Mouse (Mus musculus) embryonic stem cell, embryonic (primary cell): Measurements from ENCODE around the gene Phkg2.

Source experiments
- CTCF ChIA-PET, 4 experiments: fragments of 300-600 bp in 2 of 4; fragments of 350-600 bp in 2 of 4; sonication (Branson Sonifier 250); formaldehyde crosslinking; loops; one replicate each; lab custom pipeline; 2022; ENCODE audit warnings: inconsistent platforms in 2 of 4; lab: Charles Lee
- POLR2A ChIA-PET, 4 experiments: fragments of 300-600 bp in 2 of 4; fragments of 350-600 bp in 2 of 4; sonication (Branson Sonifier 250); formaldehyde crosslinking; loops; one replicate each; lab custom pipeline; 2022; ENCODE audit warnings: antibody characterized with exemption in 4 of 4, inconsistent platforms in 1 of 4; lab: Charles Lee

Gene Phkg2

GRCm38 (mm10) chr7:127588901-127589300 lies 15.8 kb downstream of the Phkg2 start:
- POLR2A ChIA-PET = interaction anchor here (0.6 to 6.8 kb wide), 63 partner anchors 8 to 784 kb away, joined by 3 to 52 read pairs (median 5); partner anchors contain the start of genes Phkg2 (in 2 of the 4), Bcl7c (in 1 of the 4), Dctpp1 (in 1 of the 4) and Fbrs (in 1 of the 4)
- CTCF ChIA-PET = interaction anchor here in 3 of 4 experiments (0.5 to 1.0 kb wide), 3 partner anchors 14 to 120 kb away, joined by 3 to 4 read pairs (median 4); partner anchors contain the start of gene Bcl7c (in 1 of the 3)

DNA sequence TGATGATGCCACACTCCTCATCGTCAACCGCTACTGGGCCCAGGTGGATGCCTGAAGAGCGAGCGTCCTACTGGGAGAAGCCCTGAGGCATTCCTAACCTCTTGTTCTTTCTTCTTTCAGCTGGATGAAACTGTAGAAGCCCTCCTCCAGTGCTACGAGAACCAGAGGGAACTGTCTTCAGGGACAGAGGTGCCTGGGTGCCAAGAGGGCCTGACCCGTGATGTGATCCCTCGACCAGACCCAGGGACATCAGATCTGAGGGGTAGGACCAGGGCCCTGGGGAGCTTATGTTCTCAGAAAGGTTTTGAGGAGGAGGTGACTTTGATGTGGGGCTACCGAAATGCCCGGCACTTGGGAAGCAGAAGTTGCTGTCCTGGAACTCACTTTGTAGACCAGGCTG lies 16.5 kb downstream of the Phkg2 start:
- CTCF ChIA-PET = no interaction called here
- POLR2A ChIA-PET = interaction anchor here in 3 of 4 experiments (0.7 to 6.8 kb wide), 14 partner anchors 9 to 407 kb away, joined by 3 to 52 read pairs (median 6); partner anchors contain the start of genes Phkg2 (in 2 of the 3) and Fbrs (in 1 of the 3)

DNA sequence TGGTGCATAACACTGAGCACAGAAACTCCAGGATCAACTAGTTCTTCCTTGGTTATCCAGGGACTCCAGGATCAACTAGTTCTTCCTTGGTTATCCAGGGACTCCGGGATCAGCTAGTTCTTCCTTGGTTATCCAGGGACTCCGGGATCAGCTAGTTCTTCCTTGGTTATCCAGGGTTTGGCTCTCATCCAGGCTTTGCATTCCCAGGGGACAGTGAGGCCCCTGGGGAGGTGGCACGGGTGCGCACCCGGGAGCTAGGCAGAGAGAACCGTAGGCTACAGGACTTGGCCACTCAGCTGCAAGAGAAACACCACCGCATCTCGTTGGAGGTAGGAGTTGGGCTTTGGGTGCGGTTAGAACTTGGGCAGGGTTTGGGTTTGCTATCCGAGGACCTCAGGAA lies 18.0 kb downstream of the Phkg2 start:
- ChIA-PET CTCF (interaction anchor here in 2 of 4 experiments (0.6 to 0.7 kb wide), 3 partner anchors 8 to 183 kb away, joined by 3 to 4 read pairs (median 3); no protein-coding TSS in a partner anchor), POLR2A (interaction anchor here in 3 of 4 experiments (0.6 to 6.8 kb wide), 26 partner anchors 8 to 331 kb away, joined by 3 to 52 read pairs (median 4); partner anchors contain the start of genes Phkg2 (in 2 of the 3), Bcl7c (in 1 of the 3), Dctpp1 (in 1 of the 3) and Srcap (in 1 of the 3))

- ChIA-PET POLR2A (interaction anchor here in 3 of 4 experiments (0.7 to 6.8 kb wide), 16 partner anchors 8 to 651 kb away, joined by 3 to 52 read pairs (median 4); partner anchors contain the start of genes Bcl7c (in 1 of the 3), Ctf1 (in 1 of the 3), Phkg2 (in 1 of the 3) and Srcap (in 1 of the 3)), CTCF (interaction anchor here in 1 of 4 experiments (0.9 to 1.0 kb wide), 2 partner anchors 9 to 59 kb away, joined by 3 read pairs; no protein-coding TSS in a partner anchor)
Observed at GRCm38 (mm10) chr7:127592575-127592974, 19.4 kb downstream of the Phkg2 start.

DNA sequence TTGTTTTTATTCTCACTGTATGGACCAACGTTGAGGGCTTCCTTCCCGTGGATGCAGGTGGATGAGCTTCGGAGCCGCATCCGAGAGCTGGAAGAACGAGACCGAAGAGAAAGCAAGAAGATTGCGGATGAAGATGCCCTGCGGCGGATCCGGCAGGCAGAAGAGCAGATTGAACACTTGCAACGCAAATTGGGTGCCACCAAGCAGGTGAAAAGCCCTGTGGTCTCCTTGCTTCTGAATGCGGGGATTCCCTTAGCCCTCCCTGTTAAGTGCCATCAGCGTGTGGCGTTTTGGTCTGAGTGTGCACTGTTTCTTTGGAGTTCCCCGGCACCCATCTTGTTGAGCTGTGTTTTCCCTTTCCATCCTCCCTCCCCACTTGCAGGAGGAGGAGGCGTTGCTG lies 23.6 kb downstream of the Phkg2 start:
- ChIA-PET CTCF (interaction anchor here in 2 of 4 experiments (0.6 to 1.7 kb wide), 7 partner anchors 9 to 390 kb away, joined by 3 to 5 read pairs (median 3); partner anchors contain the start of genes Ccdc189 (in 1 of the 2) and Rnf40 (in 1 of the 2)), POLR2A (interaction anchor here (0.5 to 4.9 kb wide), 16 partner anchors 7 to 413 kb away, joined by 3 to 31 read pairs (median 4); partner anchors contain the start of genes Ccdc189 (in 3 of the 4), Rnf40 (in 3 of the 4), Phkg2 (in 1 of the 4) and Zfp629 (in 1 of the 4))

DNA sequence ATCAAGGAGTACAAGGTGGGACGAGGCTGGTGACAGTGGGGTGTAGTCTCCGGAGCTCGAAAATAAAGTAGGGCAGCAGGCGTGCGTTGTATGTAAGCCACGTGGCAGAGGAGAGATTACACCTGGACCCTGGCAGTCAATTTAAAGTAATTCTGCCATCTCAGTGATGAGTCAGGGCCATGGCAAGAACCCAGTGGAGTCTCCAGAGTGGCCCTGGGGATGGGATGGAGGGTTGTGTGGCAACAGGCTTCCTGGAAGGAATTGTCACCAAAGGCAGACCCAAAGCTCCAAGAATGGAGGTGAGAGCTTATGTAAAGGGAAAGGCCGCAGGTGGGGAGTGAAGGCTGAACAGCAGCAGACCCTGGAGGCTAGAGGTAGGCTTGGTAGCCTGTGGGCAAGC lies 27.5 kb downstream of the Phkg2 start:
- CTCF ChIA-PET = no interaction called here
- POLR2A ChIA-PET = interaction anchor here in 3 of 4 experiments (0.6 to 4.8 kb wide), 12 partner anchors 8 to 221 kb away, joined by 3 to 31 read pairs (median 8); partner anchors contain the start of genes Ccdc189 (in 2 of the 3) and Rnf40 (in 2 of the 3)

- ChIA-PET POLR2A (interaction anchor here (0.6 to 4.4 kb wide), 10 partner anchors 9 to 88 kb away, joined by 3 to 52 read pairs (median 4); partner anchors contain the start of genes Ccdc189 (in 2 of the 4) and Rnf40 (in 2 of the 4)), CTCF (interaction anchor here in 1 of 4 experiments (0.9 kb wide), 1 partner anchor 9 kb away, joined by 3 read pairs; no protein-coding TSS in a partner anchor)
Observed at GRCm38 (mm10) chr7:127601735-127602134, 28.6 kb downstream of the Phkg2 start.

- POLR2A ChIA-PET = interaction anchor here in 3 of 4 experiments (0.6 to 4.4 kb wide), 13 partner anchors 8 to 154 kb away, joined by 3 to 52 read pairs (median 6); partner anchors contain the start of genes Ccdc189 (in 2 of the 3), Rnf40 (in 2 of the 3), Tmem265 (in 1 of the 3) and Zfp629 (in 1 of the 3)
- CTCF ChIA-PET = interaction anchor here in 3 of 4 experiments (0.6 to 0.8 kb wide), 4 partner anchors 25 to 346 kb away, joined by 3 to 7 read pairs (median 4); no protein-coding TSS in a partner anchor
Observed at GRCm38 (mm10) chr7:127602903-127603302, 29.8 kb downstream of the Phkg2 start.

GRCm38 (mm10) chr7:127604256-127604655 lies 31.1 kb downstream of the Phkg2 start:
- ChIA-PET POLR2A (interaction anchor here (0.5 to 4.4 kb wide), 32 partner anchors 8 to 364 kb away, joined by 3 to 52 read pairs (median 4); partner anchors contain the start of genes Zfp629 (in 3 of the 4), Ccdc189 (in 2 of the 4), Rnf40 (in 2 of the 4) and E430018J23Rik (in 1 of the 4)), CTCF (interaction anchor here in 1 of 4 experiments (0.6 to 1.6 kb wide), 3 partner anchors 27 to 116 kb away, joined by 3 to 7 read pairs (median 4); no protein-coding TSS in a partner anchor)

DNA sequence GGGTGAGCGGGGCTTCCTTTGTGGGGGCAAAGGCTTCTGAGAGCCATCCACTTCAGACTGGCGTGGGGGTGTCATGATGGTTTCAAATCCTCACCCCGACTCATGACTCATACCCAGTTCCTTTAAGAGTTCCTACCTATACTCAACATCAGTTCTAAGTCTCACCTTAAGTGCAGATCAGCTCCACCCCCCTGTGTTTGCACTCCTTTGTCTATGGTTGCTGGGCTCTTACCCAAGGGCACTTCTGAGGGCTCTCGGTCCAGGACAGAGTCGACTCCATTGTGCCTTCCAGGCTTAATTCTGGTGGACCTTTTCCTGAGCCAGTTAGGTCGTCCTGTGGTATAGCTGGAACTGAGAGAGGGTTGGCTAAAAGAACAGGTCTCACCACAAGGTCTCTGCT lies 34.0 kb downstream of the Phkg2 start:
- CTCF ChIA-PET = interaction anchor here in 1 of 4 experiments (1.2 kb wide), 1 partner anchor 70 kb away, joined by 3 read pairs; no protein-coding TSS in a partner anchor
- POLR2A ChIA-PET = interaction anchor here in 1 of 4 experiments (0.9 to 1.2 kb wide), 4 partner anchors 19 to 359 kb away, joined by 3 to 4 read pairs (median 3); partner anchors contain the start of genes Ccdc189 and Rnf40

DNA sequence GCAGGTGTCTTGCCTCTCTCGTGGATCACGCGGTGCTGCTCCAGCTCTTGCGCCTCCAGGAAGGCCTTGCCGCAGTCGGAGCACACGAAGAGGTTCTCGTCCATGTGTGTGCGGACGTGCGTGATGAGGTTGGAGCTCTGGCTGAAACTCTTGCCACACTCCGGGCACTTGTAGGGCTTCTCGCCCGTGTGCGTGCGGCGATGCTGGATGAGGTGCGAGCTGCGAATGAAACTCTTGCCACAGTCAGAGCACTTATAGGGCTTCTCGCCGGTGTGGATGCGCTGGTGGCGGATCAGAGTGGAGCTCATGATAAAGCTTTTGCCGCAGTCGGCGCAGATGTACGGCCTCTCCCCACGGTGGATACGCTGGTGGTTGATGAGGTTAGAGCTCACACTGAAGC lies 37.9 kb downstream of the Phkg2 start:
- ChIA-PET CTCF (interaction anchor here in 3 of 4 experiments (0.8 to 1.9 kb wide), 7 partner anchors 14 to 246 kb away, joined by 3 to 8 read pairs (median 4); no protein-coding TSS in a partner anchor), POLR2A (interaction anchor here in 3 of 4 experiments (0.7 to 3.5 kb wide), 35 partner anchors 9 to 357 kb away, joined by 3 to 24 read pairs (median 4); partner anchors contain the start of genes Ccdc189 (in 3 of the 3), Rnf40 (in 3 of the 3), Bcl7c (in 1 of the 3) and Fus (in 1 of the 3))

GRCm38 (mm10) chr7:127611561-127611960 lies 38.4 kb downstream of the Phkg2 start:
- ChIA-PET CTCF (interaction anchor here in 2 of 4 experiments (0.9 to 1.9 kb wide), 4 partner anchors 14 to 162 kb away, joined by 3 to 8 read pairs (median 4); no protein-coding TSS in a partner anchor), POLR2A (interaction anchor here (0.6 to 3.5 kb wide), 37 partner anchors 10 to 356 kb away, joined by 3 to 24 read pairs (median 4); partner anchors contain the start of genes Ccdc189 (in 3 of the 4), Rnf40 (in 3 of the 4), Bcl7c (in 1 of the 4) and Fus (in 1 of the 4))

GRCm38 (mm10) chr7:127613501-127613900 lies 40.4 kb downstream of the Phkg2 start:
- ChIA-PET CTCF (interaction anchor here in 1 of 4 experiments (2.5 to 3.1 kb wide), 2 partner anchors 44 to 61 kb away, joined by 9 to 10 read pairs; no protein-coding TSS in a partner anchor), POLR2A (interaction anchor here in 2 of 4 experiments (0.9 to 3.9 kb wide), 10 partner anchors 9 to 216 kb away, joined by 3 to 22 read pairs (median 5); partner anchors contain the start of genes Ccdc189 (in 2 of the 2) and Rnf40 (in 2 of the 2))

DNA sequence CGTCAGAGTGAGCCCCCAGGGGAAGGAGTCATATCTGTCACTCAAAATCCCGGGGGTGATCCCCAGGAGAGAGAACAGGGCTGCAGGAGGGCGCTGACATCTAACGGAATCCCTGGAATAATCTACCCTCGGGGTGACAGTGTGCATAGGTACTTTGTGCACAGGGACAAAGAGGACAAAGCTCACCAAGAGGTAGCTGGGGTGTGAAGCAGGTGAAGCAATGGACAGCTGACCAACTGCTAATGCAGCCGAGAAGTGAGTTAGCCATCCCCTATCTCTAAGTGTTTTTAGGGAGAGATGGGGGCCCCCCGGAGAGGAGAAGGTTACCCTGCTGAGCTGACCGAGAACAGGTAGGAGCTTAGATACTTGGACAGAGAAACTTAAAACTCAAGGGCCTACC lies 41.0 kb downstream of the Phkg2 start:
- POLR2A ChIA-PET = interaction anchor here in 3 of 4 experiments (0.5 to 3.9 kb wide), 13 partner anchors 10 to 369 kb away, joined by 3 to 22 read pairs (median 4); partner anchors contain the start of genes Ccdc189 (in 2 of the 3) and Rnf40 (in 2 of the 3)
- CTCF ChIA-PET = interaction anchor here in 1 of 4 experiments (2.5 to 3.1 kb wide), 2 partner anchors 43 to 61 kb away, joined by 9 to 10 read pairs; no protein-coding TSS in a partner anchor

DNA sequence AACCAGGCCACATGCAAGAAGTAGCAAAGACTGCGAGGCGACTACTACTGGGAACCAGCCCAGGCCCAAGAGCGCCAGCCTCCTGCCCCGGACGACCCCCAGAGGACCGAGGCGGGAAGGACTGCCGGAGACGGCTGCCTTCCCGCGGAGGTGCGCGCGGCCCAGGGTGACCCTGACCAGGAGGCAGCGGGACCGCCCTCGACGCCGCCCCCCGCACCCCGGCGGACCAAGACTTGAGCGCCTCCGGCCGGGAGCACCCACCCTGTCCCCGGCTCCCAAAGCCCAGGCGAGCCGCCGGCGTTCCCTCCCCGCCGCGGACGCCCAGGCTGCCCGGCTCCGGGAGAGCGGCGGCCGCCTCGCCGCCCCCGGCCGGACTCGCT lies 41.4 kb downstream of the Phkg2 start:
- ChIA-PET CTCF (interaction anchor here in 1 of 4 experiments (2.5 to 3.1 kb wide), 2 partner anchors 43 to 60 kb away, joined by 9 to 10 read pairs; no protein-coding TSS in a partner anchor), POLR2A (interaction anchor here in 3 of 4 experiments (0.9 to 3.9 kb wide), 16 partner anchors 10 to 156 kb away, joined by 3 to 22 read pairs (median 4); partner anchors contain the start of genes Ccdc189 (in 2 of the 3), Rnf40 (in 2 of the 3), Ctf1 (in 1 of the 3) and Srcap (in 1 of the 3))
